Mouse (Mus musculus) frontal cortex, adult (tissue): Measurements from ENCODE around the gene Atp2b2.
A peak's percentile ranks its signal among the peaks of the same experiment; 100 is the strongest.

Experiments used
- ATAC-seq: cut with Nextera tagmentation; 2 replicates; pipeline ENCODE4 v1.9.2; 2017; ENCODE audit warnings: mild to moderate bottlenecking, moderate library complexity, mixed read lengths; ENCODE audit not compliant: low TSS enrichment

The Atp2b2 gene

DNA sequence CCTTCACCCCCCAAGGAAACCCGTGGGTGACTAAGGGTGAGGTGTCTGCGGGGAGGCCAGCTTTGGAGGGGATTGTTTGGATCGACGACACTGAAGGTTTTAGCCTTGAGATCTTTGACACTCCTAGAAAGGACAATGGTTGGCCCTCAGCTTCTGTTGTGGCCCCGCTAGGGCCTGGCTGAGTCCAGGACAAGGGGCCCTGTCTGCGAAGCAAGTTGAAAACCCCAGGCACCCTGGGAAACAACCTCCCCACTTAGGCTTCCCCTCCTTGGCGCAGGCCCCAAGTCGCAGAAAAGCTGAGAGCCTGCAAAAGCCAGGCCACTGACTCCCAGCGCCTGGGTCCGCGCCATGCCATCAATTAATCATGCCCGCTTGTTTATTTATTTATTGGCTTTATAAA is at the start of gene Atp2b2:
Gene Atp2b2, minus strand, starts transcription at position 282 of the 400 bp plus-strand sequence.
- no peak for ATAC-seq

DNA sequence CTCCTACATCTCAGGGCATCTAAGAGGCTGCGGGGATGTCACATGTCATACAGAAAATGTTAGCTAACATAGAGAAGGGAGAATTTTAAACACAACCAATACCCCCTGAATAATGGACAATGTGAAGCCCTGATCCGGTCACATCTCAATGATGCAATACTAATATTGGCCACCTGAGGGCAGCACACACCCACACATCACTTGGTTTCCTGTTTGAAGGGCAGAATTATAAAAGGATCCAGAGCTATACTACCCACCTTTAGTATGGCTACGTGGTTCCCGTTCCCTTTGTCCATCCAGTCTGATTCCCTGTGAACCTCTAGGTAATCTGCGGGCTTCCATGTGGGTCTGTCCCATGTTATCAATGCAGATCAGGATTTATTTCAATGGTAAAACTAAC is 47.2 kb upstream of the Atp2b2 start:
- ATAC-seq: peak; percentile 62

- no peak for ATAC-seq
Observed at GRCm38 (mm10) chr6:114087106-114087505, 44.7 kb upstream of the Atp2b2 start.

- ATAC-seq: no peak
Observed at GRCm38 (mm10) chr6:114078556-114078955, 36.1 kb upstream of the Atp2b2 start.

DNA sequence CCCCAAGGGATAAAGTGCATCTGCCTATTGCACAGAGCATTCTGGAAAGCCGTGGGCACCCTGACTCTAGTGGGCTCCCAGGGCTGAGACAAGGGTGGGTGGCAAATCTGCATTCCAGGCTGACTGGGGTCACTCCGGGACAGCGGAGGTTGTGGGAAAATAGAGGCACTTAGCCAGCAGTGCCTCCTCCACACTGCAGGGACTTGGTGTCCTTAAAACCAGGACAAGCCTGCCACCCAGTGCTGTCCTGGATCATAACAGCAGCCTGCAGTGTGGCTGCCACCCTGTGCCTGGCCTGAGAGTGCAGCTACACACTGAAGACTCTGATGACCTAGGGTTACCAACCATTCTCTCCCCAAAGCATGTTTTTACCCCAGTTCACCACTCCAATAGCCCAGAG is 34.1 kb upstream of the Atp2b2 start:
- peak; percentile 94 for ATAC-seq

DNA sequence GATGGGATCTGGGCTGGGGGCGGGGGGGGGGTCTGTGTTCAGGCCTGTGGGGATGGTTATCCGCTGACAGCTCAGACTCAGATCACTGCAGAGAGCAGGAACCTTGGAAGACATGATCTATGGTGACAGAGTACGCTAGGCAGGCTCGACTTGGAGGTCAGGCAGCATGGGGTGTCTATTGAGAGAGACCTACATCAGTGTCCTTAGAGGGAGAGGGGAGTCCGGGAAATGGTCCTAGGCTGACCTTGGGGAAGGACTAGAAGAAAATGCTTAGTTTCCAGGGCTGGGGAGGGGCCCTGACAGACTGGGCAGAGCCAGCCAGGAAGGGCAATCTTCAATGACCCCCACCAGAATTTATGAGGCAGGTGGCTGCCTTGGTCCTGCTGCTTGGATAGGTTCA is 33.6 kb upstream of the Atp2b2 start:
- no peak for ATAC-seq

GRCm38 (mm10) chr6:114074929-114075328 is 32.5 kb upstream of the Atp2b2 start:
- ATAC-seq: no peak

DNA sequence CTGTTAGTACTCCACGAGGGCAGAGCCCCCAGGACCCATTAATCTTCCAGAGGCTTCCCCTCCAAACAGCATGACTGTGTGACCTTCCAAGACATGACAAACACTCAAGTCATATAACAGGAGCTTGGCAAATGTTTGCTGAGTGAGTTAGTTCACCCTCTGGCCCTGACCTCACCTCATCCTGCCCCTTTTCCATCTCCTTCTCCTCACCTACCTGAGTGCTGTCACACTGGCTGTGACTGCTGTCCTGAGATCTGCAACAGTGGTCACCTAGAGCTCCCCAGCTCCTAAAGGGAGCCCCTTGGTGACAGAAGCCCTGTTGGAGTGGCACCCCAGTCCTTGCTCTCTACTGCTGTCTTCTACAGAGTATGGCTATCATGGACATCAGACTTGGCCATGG is 31.8 kb upstream of the Atp2b2 start:
- no peak for ATAC-seq

GRCm38 (mm10) chr6:114071564-114071963 is 29.2 kb upstream of the Atp2b2 start:
- peak; percentile 70 for ATAC-seq

GRCm38 (mm10) chr6:114063100-114063499 is 20.7 kb upstream of the Atp2b2 start:
- no peak for ATAC-seq

GRCm38 (mm10) chr6:114062688-114063087 is 20.3 kb upstream of the Atp2b2 start:
- ATAC-seq: no peak

DNA sequence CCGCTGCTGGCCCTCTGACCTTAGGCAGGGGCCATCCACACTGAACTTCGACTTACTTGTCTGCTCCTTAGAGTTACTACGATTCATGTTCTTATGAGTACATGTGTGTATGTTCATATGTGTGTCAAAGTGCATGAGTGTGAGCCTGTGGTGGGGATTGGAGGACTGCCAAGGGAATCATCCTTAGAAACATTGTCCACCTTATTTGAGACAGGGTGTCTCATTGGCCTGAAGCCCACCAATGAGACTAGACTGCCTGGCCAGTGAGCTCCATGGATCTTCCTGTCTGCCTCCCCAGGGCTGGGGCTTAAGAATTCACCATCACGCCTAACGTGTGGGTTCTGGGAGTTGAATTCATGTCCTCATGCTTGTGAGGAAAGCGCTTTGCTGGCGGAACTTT is 16.8 kb upstream of the Atp2b2 start:
- no peak for ATAC-seq

GRCm38 (mm10) chr6:114058030-114058808 is 15.8 kb upstream of the Atp2b2 start:
- peak; percentile 61 for ATAC-seq

GRCm38 (mm10) chr6:114055311-114055710 is 12.9 kb upstream of the Atp2b2 start:
- ATAC-seq: no peak

GRCm38 (mm10) chr6:114044962-114045361 is 2.5 kb upstream of the Atp2b2 start:
- ATAC-seq: peak; percentile 69

GRCm38 (mm10) chr6:114042836-114043235 is 423 bp upstream of the Atp2b2 start:
- no peak for ATAC-seq

- ATAC-seq: no peak
Observed at GRCm38 (mm10) chr6:114041911-114042284, 515 bp downstream of the Atp2b2 start.

- peak; percentile 16 for ATAC-seq
Observed at GRCm38 (mm10) chr6:114041097-114041910, 1.1 kb downstream of the Atp2b2 start.

- ATAC-seq: peak; percentile 28
Observed at GRCm38 (mm10) chr6:114035704-114036103, 6.7 kb downstream of the Atp2b2 start.

DNA sequence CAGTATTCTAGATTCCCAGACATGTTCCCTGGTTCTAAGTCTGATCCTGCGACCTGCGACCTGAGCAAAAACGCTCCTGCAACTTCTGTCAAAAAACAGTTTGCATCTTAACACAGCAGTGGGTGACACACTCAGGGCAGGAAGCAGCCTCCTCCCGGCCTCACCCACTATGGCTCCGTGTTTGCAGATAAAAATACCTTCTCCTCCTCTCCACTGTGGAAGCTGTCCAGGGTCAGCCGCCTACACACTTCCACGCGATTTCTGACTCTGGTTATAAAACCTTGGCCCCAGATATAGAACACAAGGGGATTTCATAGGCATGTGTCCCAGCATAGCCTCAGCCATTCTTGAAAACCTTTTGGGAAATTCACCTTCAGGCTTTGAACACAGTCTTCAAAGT is 9.6 kb downstream of the Atp2b2 start:
- peak; percentile 68 for ATAC-seq

DNA sequence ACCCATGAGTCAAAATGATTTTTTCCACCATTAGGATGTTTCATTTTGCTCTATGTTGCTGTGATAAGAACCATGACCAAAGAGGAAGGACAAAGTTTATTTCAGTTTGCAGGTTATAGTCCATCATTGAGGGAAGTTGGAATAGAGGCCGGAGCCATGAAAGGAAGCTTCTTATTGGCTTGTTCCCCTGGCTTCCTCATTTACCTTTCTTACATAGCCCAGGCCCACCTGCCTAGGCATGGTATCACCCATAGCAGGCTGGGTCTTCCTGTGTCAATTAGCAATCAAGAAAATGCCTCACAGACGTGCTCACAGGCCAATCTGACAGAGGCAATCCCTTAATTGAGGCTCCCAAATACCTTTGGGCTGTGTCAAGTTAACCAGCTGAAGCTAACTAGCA is 18.6 kb downstream of the Atp2b2 start:
- no peak for ATAC-seq

GRCm38 (mm10) chr6:114022104-114022503 is 20.3 kb downstream of the Atp2b2 start:
- ATAC-seq: peak; percentile 42

- ATAC-seq: no peak
Observed at GRCm38 (mm10) chr6:114013801-114014200, 28.6 kb downstream of the Atp2b2 start.
